Mouse (Mus musculus) cerebellum, postnatal 25 days (tissue): ENCODE results near the gene Tyw5.

Experiments used
- DNase-seq, 2 experiments: peaks; one replicate each; pipeline ENCODE4 v3.0.0; 2021; ENCODE audit warnings: mixed read lengths in 2 of 2

Gene Tyw5

DNA sequence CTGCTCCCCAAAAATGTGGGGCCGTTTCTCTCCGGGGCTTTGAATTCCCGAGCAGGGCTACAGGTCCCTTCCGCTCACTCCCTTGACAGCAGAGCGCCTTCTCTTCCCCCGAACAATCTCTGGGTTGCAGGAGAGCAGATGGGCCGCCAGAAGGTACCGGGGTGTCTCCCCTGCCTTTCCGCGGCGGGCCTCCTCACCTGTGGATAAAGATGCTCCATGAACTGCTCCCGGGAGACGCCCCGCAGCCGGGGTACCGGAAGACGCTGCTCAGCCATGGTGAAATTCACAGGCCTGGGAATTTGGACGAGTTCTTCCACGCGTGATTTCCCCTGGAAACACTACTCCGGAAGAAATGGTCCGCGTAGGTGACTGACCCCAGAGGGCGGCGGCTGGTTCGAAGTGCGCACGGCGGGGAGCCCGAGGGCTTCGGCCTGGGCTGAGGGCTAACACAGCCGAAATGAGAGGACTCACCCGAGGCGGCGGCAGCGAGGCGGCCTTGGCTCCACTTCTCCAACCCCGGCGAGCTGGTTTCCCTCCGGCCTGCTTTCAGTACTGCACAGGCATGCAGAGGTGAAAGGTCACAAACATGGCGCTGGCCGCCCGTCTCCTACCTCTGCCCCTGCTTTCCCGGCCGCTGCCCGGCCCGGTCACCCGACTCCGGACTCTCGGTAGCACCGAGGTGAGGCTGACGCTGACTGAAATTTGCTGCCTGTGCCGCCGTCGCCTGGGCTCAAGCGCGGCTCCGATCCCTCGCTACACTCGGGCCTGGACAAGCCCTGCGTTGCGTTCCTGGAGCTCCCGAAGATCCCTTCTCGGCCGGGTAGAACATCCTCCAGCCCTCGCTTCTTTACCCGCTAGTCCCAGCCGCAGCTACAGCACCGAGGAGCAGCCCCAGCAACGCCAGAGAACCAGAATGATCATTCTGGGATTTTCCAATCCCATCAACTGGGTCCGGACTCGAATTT, at the start of gene Tyw5, which contains the start of gene Maip1:
Tyw5 (minus strand) TSS at position 915 of the 965 bp plus-strand sequence.
Maip1 (plus strand) TSS at position 142 of the 965 bp plus-strand sequence.
- peak; percentile 88 to 91 for DNase-seq

DNA sequence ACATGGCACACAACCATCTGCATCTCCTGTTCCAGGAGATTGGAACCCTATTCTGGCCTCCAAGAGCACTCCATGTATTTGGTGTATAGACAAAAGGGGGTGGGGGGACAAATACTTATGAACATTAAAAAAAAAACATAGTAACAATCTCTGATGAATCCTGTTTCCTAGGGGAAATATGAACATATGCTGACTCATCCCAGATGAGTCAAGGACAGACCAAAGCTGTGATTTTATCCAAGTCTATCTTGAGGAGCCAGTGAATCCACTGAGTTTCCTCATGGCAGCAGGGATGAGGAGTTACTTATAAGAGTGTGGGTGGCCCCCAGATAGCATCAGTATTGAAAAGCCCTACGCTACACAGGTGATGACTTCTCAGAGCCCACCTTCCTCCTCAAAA, 43.3 kb upstream of the Tyw5 start:
- DNase-seq = no peak

DNA sequence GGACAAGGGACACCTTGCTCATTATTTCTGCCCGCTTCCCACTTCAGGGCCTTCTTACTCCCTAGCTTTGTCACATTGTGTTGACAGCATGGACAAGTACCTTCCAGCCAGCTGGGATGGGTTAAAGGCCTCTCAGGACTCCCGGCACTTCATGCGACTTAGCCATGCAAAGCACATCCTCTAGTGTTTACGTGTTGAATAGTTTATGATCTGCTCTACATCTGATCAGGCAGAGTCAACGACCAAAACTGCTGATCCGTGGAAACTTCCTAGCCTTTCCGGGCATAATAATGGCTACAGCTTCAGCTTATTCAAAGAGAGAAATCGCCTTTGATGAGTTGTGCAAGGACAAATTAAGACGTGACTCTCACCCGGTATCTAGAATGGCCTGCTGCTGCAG, 38.8 kb upstream of the Tyw5 start:
- no peak for DNase-seq

- no peak for DNase-seq
These were observed 33.9 kb upstream of the Tyw5 start for GRCm38 (mm10) chr1:57440771-57441170.

- DNase-seq = no peak
These were observed 32.1 kb upstream of the Tyw5 start for GRCm38 (mm10) chr1:57439026-57439425.

- DNase-seq = no peak
These were observed 30.1 kb upstream of the Tyw5 start for GRCm38 (mm10) chr1:57436954-57437353.

DNA sequence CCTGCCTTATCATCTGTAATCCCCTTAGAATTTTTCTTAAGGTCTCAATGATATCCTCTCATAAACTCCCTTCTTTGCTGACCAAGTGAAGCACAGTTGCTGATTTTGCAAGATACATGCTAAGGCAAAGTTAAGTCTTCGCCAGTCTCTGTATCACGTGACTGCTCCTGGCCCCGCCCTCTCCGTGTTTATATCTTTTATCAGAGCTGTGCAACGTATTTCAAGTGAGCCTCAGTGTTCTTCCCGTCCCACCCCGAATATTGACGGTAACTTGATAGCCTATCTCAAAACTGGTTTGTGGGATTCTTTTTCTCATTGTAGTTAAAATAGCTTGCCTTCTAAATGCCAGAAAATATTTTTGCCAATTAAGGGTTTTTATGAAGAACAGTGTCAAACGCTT, 29.5 kb upstream of the Tyw5 start:
- DNase-seq = peak in 1 of 2 experiments; percentile 26

DNA sequence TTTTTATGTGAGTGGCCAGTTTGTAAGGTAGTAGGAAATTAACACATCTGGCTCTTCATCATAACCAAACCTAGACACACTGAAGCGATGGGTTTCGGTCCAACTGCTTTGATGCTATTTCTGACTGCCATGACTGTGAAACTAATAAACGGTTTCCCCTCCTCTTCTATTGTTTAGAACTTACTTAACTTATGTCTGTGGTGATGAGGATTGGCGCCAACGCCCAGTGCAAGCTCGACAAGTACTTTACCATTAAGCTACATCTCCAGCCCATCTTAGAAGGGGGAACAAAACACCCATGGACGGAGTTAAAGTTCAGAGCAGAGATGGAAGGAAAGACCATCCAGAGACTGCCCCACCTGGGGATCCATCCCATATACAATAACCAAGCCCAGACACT, 26.2 kb upstream of the Tyw5 start:
- DNase-seq = no peak

DNA sequence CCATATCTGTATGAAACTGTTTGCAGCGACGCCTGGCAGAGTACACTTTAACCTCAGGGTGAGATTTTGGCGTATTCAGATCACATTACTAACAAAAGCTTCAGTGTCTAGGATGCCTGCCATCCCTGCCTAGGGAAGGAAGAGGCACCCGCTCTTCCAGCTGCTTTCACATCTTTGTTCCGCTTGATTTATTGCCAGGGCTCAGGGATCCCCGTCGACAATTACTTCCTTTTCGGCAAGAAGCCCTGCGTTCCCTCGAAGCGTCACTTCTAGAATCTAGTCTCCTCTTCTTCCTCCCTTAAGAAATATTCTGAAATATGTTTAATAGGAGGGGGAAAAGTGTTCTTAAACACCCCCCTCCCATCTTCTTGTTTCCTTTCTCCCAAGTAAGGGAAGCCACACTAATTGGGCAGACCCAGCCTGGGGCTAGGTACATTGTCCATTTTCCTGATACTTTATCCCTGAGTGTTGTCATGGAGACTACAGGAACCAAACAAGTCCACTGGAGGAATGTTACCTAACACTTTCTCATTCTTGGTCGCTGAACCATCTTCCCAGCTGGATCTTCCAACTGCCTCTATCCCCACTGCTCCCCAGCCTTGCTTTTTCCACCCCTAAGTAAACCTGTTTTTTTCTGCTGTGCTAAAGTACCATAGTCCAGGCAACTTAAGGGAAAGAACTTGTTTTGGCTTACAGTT, 23.0 kb upstream of the Tyw5 start:
- no peak for DNase-seq

GRCm38 (mm10) chr1:57428368-57429308, 21.7 kb upstream of the Tyw5 start:
- DNase-seq = peak; percentile 91 to 94

GRCm38 (mm10) chr1:57423696-57424095, 16.8 kb upstream of the Tyw5 start:
- DNase-seq = no peak

DNA sequence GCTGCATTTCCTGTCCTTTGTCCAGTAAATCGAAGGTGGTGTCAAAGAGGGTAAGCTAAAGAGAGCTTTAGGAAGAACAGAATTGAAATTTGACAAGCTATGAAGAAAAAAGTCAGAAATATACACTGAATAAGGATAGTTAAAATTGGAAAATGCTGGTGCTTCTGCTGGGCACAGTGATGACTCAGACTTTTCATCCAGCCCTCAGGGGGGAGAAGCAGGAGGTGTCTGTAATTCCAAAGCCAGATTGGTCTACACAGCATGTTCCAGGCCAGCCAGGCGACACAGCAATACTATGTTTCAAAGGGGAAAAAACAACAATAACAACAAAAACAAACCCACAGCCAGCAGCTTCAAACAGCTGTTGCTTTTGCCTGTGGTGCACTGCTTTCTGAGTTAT, 6.5 kb upstream of the Tyw5 start:
- no peak for DNase-seq

- no peak for DNase-seq
These were observed 2.1 kb upstream of the Tyw5 start for GRCm38 (mm10) chr1:57408994-57409393.

DNA sequence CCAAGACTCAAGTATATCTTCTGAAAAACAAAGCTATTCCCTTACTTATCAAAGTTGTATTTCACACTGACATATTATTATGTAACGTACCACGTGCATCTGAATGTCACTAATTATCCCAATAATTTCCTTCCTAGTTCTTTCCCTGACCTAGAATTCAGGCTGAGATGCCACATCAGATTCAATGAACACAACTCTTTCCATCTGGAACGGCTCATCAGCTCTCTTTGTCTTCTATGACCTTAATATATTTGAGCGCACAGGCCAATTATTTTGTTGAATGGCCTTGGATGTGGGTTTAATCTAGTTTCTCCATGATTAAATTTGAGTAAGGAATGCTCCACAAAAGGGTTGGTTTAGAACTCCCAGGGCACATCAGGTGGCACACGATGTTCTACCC, 4.8 kb downstream of the Tyw5 start:
- no peak for DNase-seq

GRCm38 (mm10) chr1:57400877-57401276, 6.0 kb downstream of the Tyw5 start:
- no peak for DNase-seq

GRCm38 (mm10) chr1:57400321-57400720, 6.6 kb downstream of the Tyw5 start:
- DNase-seq = no peak

- DNase-seq = peak; percentile 36 to 72
These were observed 12.8 kb downstream of the Tyw5 start for GRCm38 (mm10) chr1:57394051-57394450.

GRCm38 (mm10) chr1:57392417-57392816, 14.5 kb downstream of the Tyw5 start:
- DNase-seq = no peak

- DNase-seq = no peak
These were observed 15.7 kb downstream of the Tyw5 start for GRCm38 (mm10) chr1:57390993-57391790.

- no peak for DNase-seq
These were observed 18.3 kb downstream of the Tyw5 start for GRCm38 (mm10) chr1:57388402-57389155.

DNA sequence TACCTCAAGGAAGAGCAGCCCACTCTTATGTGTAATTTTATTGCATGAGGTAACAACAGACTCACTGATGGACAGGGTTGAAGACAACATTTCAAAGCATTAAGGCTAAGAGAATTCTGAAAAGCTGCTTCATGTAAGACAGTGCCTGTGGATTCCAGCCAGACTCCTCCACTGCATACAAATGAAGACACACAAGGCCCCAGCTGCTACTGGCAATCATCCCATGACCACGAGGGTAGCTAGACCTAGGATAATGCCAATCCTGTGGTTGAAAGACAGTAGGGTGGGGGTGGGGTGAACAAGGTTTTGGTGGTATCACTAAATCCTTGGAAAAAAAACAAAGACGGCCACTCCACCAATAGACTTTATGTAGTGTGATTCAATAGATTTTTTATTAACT, 19.0 kb downstream of the Tyw5 start:
- peak in 1 of 2 experiments; percentile 43 for DNase-seq
